Mouse (Mus musculus): ENCODE data around the gene Ppp2r5a. TPM values are rescaled to one million over a fixed set of nuclear protein-coding genes. Genes with fewer than 3 reads are reported as not detected.
A peak's percentile ranks its signal among the peaks of the same experiment; 100 is the strongest.

Ppp2r5a gene
- total RNA-seq, 2 experiments from 2014 or later, result 74.6 to 79.3 TPM

DNA sequence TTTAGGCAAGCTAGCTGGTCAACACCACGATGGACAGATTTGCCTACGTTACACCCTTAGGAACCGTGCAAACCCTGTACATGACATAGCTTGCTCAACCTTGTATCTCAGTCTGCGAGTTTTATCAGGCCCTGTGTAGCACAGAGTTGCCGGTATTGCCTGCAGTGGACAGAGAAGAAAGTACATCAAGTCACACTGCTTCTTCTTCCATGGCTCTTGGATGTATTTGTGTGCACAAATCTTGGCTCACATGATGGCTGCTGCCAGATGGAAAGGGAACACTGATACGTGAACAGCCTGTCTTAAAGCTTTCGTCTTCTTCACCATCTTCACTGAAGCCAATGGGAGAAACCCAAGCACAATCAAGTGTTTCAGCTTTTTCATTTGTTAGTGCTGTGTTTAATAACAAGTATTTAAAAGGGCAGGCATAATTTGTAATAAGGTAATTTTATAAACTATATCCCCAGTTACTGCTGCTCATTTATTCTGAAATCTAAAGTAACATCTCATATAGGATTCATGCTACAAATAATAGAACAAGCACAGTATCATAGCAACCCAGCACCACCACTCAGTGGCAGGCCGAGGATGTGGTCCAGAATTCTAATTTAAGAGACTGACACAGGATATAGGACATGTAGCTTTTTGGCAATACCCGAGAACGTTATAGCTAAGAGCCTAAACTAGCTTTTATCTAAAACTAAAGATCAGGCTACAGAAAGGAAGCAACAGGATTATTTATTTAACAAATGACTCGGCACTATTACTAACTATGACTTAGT, 20.9 kb downstream of the Ppp2r5a start:
- DNase-seq (ENCODE audit: low spot score in 2 of 2), result peak; percentile 35 to 62

DNA sequence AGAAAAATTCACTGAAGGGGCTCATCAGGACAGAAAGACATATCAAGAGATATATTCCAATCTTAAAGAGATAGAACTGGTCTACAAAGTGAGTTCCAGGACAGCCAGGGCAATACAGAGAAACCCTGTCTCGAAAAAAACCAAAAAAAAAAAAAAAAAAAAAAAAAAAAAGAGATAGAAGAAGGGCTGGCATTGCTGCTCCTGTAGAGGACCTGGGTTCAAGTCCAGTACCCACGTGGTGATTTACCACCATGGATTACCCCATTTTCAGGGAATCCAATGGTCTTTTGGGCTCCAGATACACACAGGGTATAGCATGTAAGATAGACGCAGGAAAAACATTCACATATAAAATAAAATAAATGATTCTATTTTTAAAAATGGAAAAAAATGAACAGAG, 22.2 kb downstream of the Ppp2r5a start:
- no peak for DNase-seq (ENCODE audit: low spot score in 2 of 2)

DNA sequence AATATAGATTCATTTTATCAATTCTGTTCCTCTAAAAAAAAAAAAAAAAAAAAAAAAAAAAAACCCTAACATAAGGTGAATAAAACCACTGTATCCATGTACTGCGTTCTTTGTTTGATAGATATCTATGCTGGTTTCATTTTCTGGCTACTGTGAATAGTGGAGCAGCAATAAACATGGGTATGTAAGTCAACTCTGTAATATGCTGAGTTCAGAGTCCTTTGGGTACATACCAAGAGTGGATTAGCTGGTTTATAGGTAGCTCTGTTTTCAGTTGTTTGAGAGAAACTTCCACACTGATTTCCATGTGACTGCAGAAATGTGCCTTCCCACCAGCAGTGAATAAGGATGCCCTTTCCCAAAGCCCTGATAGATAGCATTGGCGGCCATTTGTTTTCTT, 25.0 kb downstream of the Ppp2r5a start:
- DNase-seq (ENCODE audit: low spot score in 2 of 2), result no peak

DNA sequence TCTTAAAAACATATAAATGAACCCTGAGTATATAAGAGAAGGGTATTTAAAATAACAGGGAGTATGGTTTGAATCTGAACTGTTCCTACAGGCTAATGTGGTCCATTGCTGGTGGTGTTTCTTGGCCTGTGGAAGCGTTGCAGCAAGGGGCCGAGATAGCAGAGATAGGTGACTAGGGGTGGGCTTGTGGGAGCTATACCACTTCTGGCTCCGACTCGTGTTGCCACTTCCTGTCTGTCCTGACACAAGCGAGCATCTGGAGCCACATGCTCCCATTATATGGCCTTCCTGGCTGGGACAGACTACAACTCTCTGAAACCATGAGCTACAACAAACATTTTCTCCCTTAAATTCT, 27.5 kb downstream of the Ppp2r5a start:
- DNase-seq (ENCODE audit: low spot score in 2 of 2), result no peak

DNA sequence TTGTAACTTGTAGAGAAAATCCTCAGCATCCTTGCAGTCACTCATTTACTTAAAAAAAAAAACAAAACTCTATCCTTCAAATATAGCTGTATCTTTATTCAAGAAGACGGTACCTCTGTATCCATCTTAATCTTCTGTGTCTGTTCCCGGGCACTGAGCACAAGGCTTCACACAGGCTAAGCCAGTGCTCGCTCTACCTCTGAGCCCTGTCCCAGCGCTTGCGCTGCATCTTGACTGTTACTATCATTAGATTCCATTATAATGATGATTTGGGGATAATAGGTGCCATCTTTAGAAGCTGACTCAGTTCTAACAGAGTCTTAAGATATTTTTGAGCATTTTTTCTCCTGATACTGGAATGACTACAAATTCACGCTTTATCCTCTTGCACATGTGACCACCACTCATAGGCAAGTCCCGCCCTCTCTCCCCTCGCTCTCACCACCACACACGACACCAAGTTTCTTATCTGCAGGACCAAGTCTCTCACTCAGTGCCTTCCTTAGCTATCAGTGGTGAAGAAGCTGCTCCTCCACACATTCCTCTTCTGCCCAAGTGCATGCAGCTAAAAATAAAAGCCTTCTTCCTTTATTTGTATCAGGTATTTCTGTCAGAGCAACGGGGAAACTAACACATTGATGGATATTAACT, 28.0 kb downstream of the Ppp2r5a start:
- DNase-seq (ENCODE audit: low spot score in 2 of 2), result no peak

DNA sequence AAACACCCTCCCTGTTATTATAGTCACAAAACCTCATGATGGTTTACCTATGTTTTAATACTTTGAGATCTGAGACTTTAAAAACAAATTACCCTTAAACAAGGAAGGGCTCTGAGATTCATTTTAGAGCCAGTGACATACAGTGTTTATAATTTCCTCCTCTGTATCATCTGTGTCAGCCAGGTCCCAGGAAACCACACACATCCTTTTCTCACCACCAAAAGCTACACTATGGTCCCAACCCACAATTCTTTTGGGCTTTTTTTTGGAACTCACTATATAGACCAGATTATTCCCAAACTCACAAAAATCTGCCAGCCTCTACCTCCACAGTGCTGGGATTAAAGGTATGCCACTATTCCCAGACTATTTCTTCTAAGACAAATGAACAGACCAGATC, 33.9 kb downstream of the Ppp2r5a start:
- no peak for DNase-seq (ENCODE audit: low spot score in 2 of 2)

DNA sequence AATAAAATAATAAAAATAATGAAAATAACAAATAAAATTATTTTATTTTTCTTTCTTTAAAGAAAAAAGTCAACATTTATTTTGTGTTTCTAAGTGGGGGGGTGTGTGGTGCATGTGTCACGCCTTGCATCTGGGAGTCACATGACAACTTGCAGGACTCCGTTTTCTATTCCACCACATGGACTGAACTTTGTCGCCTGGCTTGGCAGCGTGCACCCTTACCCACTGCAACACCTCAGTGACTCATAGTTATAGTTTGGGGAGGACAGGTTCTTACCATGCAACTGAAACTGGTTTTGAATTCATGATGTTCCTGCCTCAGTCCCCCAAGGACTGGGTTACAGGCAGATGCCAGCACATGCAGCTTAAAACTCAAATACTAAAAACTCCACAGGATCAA, 34.9 kb downstream of the Ppp2r5a start:
- no peak for DNase-seq (ENCODE audit: low spot score in 2 of 2)

DNA sequence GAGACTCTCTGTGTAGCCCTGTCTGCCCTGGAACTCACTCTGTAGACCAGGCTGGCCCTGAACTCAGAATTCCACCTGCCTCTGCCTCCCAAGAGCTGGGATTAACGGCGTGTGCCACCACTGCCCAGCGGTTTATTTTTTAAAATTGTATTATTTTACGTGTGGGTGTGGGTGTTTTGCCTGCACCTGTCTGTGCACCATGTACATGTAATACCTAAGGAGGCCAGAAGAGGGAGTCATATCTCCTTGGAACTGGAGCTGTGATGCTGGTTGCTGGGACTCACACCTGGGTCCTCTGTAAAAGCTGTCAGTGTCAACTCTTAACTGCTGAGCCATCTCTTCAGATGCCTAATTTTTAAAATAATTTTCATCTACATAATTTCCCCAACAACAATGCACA, 38.6 kb downstream of the Ppp2r5a start:
- DNase-seq (ENCODE audit: low spot score in 2 of 2), result no peak

DNA sequence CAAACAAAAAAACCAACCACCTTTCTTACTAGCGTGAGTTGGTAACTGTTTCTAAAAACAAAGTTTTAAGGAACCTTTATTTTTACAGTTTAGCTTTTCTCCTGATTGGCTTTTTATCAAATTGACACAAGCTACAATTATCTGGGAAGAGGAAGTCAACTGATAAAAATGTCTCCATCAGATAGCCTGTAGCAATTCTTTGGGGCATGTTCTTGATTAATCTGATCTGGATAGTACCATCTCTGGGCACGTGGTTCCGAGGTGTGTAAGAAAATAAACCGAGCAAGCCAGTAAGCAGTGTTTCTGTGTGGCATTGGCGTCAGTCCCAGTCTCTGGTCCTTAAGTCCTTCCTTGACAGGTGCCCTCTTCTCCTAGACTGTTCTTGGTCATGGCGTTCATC, 40.7 kb downstream of the Ppp2r5a start:
- DNase-seq (ENCODE audit: low spot score in 2 of 2), result no peak

DNA sequence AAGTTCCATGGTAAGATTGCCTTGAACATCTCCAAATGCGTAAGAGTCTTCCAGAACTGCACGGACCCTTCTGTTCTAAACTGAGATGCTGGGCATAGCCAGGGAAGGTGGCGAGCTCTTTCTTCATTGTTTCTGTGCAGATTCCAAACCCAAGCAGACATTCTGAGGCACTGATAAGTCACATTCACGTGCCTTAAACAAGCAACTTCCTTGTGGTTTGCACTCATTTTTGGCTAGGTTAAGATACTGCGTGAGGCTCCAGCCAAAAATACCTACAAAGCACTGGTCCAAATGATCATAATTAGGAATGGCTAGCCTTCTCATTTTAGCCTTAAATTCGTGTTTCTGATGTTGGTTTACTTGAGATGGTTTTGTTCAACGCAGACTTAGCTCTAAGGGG, 43.6 kb downstream of the Ppp2r5a start:
- no peak for DNase-seq (ENCODE audit: low spot score in 2 of 2)

DNA sequence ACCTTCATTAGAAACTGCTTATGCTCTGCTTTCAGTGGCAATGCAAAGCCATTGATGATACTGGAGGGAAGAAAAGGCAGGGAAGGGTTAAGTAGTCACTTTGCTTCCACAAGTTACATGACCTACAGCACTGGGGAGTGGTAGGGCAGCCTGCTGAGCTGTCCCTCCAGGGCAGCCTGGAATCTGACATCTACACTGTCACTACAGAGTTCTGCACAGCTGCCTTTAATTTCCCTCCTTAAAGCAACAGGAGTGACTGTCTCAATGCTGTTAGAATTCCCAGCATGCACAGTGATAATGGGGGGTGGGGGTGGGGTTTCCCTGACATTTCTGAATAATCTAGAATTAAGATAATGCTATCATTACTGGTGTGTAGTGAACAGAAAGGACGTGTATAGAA, 46.1 kb downstream of the Ppp2r5a start:
- no peak for DNase-seq (ENCODE audit: low spot score in 2 of 2)

DNA sequence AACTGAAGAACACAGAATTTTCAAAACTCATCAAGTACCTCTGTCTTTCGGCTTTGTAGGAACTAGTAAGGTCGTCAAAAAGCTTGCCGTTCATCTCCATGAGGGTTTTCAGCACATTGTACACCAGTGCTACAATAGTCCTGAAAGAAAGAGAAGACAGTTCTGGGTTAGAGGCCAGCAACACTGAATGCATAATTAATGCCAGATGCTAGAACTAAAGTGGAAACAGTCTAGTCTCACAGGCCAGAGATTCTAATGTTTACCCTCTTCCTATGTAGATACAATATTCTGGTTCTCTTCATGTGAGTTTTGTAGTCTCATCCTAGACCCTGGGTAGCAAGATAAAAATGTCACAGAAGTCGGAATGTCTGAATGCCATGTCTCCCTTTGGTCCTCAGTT, 49.2 kb downstream of the Ppp2r5a start:
- DNase-seq (ENCODE audit: low spot score in 2 of 2), result no peak

DNA sequence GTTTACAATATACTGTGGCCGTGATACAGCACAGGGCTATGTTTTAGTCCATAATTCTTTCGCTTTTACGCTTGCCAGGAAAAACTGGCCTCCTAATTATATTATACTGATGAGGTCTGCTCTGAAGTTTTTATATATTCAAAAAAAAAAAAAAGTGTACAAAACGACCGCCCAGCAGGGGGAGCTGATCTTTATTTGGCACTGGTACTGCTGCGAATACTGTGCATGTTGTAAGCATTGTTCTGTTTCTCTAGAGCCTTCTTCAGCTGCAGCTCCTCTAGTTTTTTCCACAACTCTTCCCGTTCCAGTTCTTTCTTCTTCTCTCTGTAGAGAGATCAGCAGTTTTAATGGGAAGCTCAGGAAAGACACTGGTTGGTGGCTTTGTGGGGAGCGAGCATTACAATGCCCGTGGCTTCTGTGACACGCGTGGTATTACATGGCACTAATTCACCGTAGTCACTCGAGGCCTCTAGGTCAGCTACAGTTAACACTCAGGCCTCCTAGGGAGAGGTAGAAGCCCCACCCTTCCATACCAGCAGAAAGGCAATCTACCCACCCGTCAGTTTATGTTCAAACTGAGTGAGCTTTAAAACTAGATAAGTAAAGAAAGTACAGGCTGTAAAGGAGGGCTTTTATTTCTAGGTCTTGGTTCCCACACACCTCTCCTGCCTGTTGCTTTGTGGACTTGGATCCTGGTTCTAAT, 50.1 kb downstream of the Ppp2r5a start:
- peak in 1 of 2 experiments; percentile 74 for DNase-seq (ENCODE audit: low spot score in 2 of 2)

DNA sequence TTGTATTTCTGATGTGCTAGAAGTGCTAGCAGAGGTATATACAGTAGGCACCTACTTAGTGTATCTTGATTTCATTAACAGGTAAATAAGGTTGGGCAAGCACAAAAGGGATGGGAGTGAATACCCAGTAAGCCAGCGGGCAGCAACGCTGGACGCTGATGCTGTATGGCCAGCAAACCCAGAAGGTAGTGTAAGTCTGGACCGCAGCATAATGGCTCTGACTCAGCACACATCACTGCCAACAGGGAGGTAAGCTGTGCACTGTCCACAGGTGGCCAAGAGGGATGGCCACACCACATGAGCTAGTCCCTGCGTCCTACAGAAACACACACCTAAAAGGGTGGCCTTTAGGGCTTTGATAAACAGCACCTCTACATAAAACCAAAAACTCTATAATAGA, 52.7 kb downstream of the Ppp2r5a start:
- DNase-seq (ENCODE audit: low spot score in 2 of 2), result no peak

DNA sequence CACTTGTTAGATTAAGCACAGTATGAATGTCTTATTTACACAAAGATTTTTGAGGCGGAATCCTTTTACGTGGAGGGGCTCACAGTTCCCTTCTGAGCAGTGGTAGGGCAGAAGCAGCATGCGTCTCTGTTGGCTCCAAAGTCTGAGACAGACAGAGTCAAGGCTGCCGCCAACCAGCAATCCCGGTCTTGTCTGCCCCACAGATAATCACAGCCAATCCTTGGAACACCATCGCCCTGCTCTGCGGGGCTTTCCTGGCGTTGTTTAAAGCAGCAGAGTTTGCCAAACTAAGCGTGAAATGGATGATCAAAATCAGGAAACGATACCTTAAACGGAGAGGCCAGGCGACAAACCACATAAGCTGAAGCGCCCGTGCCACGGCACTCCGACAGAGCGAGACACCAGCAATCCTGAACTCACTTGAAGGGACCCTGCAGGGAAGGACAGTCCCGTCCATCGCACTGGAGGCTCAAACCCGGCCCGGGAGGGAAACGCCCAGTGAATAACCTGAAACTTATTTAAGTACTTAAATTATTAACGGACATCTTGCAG, 53.5 kb downstream of the Ppp2r5a start:
- DNase-seq (ENCODE audit: low spot score in 2 of 2), result no peak

DNA sequence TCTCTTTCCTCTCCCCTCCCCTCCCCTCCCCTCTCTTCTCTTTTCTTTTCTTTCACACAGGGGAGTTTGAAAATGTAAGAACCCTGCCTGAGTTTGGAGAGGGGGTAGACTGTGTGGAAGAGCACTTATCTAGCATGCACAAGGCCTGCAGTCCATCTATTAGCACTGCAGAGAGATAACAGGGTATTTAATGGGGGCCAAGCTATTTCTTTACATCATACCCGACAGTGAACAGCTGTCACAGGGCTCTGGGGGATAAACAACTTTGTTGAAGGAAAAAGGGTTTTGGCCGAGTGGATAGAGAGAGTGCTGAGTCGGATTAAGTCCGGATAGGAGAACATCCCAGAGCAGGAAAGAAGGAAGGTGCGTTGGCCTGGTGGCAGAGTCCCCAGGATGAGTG, 54.1 kb downstream of the Ppp2r5a start:
- no peak for DNase-seq (ENCODE audit: low spot score in 2 of 2)

DNA sequence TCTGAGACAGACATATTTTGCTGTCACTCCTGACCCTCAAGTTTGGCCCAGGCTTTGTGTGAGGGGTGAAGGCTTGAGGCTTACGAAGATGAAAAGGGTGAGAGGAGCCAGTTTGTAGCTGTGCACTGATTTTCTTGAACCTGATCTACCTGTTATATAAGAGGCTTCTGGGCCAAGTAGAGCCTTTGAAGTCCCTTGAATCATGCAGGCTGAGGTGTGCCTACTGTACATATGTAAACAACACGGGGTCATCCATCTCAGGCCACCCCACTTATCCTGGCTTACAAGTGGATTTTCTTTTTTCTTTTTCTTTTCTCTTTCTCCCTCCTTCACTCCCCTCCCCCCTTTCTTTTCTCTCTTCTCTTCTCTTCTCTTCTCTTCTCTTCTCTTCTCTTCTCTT, 54.5 kb downstream of the Ppp2r5a start:
- no peak for DNase-seq (ENCODE audit: low spot score in 2 of 2)

DNA sequence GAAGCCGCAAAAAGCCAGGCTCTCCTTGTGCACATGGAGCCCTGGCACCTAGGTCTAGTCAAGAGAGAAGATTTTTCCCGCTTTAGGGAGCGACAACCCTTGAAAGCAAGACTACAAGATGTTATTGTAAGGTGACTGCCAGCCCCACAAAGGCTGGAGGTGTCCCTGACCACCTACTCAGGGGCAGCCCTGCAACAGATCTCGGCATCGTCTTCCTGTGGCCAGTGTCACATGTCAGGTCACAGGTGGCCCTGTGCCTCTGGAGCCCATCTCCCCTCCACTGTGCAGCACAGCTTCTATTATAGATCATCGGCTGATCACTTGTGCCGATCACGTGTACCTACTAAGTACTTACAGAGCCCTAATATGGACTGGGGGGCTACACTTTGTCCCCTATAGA, 55.5 kb downstream of the Ppp2r5a start:
- no peak for DNase-seq (ENCODE audit: low spot score in 2 of 2)

DNA sequence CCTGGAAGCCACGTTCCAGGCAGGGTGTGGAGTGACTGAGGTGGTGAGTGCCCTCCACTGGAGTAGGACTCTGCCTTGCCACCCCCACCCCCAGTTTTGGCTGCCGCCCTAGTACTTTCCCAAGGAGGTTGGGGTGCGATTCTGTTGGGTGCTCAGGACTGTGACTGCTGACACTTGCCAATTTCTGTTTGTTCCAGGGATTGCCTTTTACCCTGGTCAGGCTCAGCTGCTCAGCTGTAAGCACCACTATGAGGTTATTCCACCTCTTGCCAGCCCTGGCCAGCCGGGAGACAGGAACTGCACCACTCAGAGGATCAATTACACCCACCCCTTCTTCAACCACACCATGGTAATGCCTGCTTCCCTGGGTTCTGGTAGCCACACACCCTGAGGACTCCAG, 62.5 kb downstream of the Ppp2r5a start:
- no peak for DNase-seq (ENCODE audit: low spot score in 2 of 2)

DNA sequence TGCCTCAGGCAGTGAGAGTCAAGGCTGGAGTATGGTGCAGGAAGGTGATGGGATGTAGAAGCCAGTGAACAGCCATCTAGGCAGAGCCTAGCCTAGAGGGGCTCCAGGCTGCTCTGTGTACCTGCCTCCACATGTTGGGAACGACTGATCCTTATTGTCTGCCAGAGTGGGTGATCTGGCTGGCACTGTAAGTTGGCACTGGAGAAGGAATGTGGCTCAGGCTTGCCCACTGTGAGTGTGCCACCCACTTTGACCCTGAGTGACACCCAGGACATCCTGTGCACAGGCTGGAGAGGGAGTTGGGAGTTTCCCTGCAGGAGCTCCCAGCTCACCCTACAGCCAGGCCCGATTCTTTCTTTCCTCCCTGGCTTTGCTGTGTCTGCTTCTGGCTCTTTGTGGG, 63.2 kb downstream of the Ppp2r5a start:
- DNase-seq (ENCODE audit: low spot score in 2 of 2), result no peak

DNA sequence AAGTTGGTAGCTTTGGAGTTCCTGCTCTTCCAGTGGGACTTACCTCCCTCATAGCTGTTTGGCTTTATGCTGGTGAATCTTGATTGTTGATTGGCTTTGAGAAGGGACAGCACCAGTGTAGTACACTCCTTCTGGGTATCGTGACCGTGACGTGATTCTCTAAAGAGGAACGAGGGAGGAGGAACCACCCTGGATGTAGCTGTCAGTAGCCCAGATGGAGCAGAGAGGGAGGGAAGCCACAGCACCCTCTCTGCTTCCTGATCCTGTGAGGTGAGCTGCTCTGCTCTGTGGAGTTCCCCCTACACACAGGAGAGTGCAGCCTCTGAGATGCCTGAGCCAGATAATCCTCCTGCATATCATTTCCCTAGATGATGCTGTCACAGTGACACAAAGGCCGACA, 68.6 kb downstream of the Ppp2r5a start:
- no peak for DNase-seq (ENCODE audit: low spot score in 2 of 2)

DNA sequence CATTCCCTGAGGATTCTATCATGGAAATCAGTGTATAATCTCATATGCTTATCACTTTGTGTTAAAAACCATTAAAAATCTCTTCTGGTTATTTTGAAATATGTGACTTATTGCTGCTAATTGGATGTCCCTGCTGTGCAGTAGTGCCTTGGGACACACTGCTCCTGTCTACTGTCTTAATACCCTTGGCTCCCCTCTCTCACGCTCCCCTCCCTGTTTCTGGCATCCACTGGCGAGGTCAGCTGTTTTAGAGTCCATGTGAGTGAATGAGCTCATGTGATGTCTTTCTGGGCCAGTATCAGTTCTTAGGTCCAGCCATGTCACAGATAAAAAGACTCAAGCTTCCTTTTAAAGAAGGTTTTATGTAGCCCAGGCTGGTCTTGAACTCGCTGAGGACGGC, 72.7 kb downstream of the Ppp2r5a start:
- DNase-seq (ENCODE audit: low spot score in 2 of 2), result no peak

Data from layer of hippocampus, adult 18-20 months (tissue).